Mouse (Mus musculus): ENCODE data around the gene Dnm1.

Gene Dnm1

GRCm38 (mm10) chr2:32361437-32361836 lies 8.3 kb upstream of the Dnm1 start:
- DNase-seq (ENCODE audit: low spot score) = no peak

- DNase-seq (ENCODE audit: low spot score) = peak; percentile 79
Observed at GRCm38 (mm10) chr2:32360741-32361140, 7.6 kb upstream of the Dnm1 start.

- DNase-seq (ENCODE audit: low spot score) = no peak
Observed at GRCm38 (mm10) chr2:32358381-32358780, 5.2 kb upstream of the Dnm1 start.

- DNase-seq (ENCODE audit: low spot score) = no peak
Observed at GRCm38 (mm10) chr2:32357710-32358109, 4.6 kb upstream of the Dnm1 start.

- DNase-seq (ENCODE audit: low spot score) = no peak
Observed at GRCm38 (mm10) chr2:32356216-32356615, 3.1 kb upstream of the Dnm1 start.

- no peak for DNase-seq (ENCODE audit: low spot score)
Observed at GRCm38 (mm10) chr2:32354336-32354895, 1.3 kb upstream of the Dnm1 start.

GRCm38 (mm10) chr2:32353836-32354235 lies 698 bp upstream of the Dnm1 start:
- no peak for DNase-seq (ENCODE audit: low spot score)

- DNase-seq (ENCODE audit: low spot score) = no peak
Observed at GRCm38 (mm10) chr2:32352151-32353006, 759 bp downstream of the Dnm1 start, which contains the start of gene Ciz1. Gene Ciz1, plus strand, starts transcription at chr2:32352327.

- no peak for DNase-seq (ENCODE audit: low spot score)
Observed at GRCm38 (mm10) chr2:32351471-32351961, 1.6 kb downstream of the Dnm1 start.

- no peak for DNase-seq (ENCODE audit: low spot score)
Observed at GRCm38 (mm10) chr2:32350471-32351051, 2.6 kb downstream of the Dnm1 start.

GRCm38 (mm10) chr2:32349625-32350255 lies 3.4 kb downstream of the Dnm1 start:
- no peak for DNase-seq (ENCODE audit: low spot score)

GRCm38 (mm10) chr2:32348311-32348710 lies 4.8 kb downstream of the Dnm1 start:
- DNase-seq (ENCODE audit: low spot score) = no peak

GRCm38 (mm10) chr2:32347019-32347418 lies 6.1 kb downstream of the Dnm1 start:
- DNase-seq (ENCODE audit: low spot score) = no peak

- DNase-seq (ENCODE audit: low spot score) = no peak
Observed at GRCm38 (mm10) chr2:32344598-32345321, 8.4 kb downstream of the Dnm1 start.

- DNase-seq (ENCODE audit: low spot score) = no peak
Observed at GRCm38 (mm10) chr2:32344056-32344455, 9.1 kb downstream of the Dnm1 start.

GRCm38 (mm10) chr2:32343351-32343671 lies 9.8 kb downstream of the Dnm1 start:
- DNase-seq (ENCODE audit: low spot score) = no peak

- no peak for DNase-seq (ENCODE audit: low spot score)
Observed at GRCm38 (mm10) chr2:32342539-32343350, 10.4 kb downstream of the Dnm1 start.

GRCm38 (mm10) chr2:32342039-32342438 lies 11.1 kb downstream of the Dnm1 start:
- DNase-seq (ENCODE audit: low spot score) = no peak

GRCm38 (mm10) chr2:32341634-32341939 lies 11.6 kb downstream of the Dnm1 start:
- no peak for DNase-seq (ENCODE audit: low spot score)

- no peak for DNase-seq (ENCODE audit: low spot score)
Observed at GRCm38 (mm10) chr2:32340836-32341633, 12.1 kb downstream of the Dnm1 start.

Data from ovary, adult 18-20 months (tissue).